Mouse (Mus musculus) lung, adult 18-20 months (tissue): ENCODE results near the gene Gm11116.
"Not testable (repeated sequence)": the region's sequence is repeated elsewhere in the genome, so short reads cannot be mapped to it uniquely, and the experiment has no call there.

Source experiments
- DNase-seq, 2 experiments: peaks; one replicate each; pipeline ENCODE4 v3.0.0; 2022; ENCODE audit warnings: mixed read lengths in 2 of 2

Gene Gm11116

GRCm38 (mm10) chr5:88111430-88111829 is at the start of gene Gm11116:
Gene Gm11116, minus strand, starts transcription at chr5:88111530.
- no peak for DNase-seq

- DNase-seq = no peak
These were observed 42.7 kb upstream of the Gm11116 start, which contains the start of gene Gm11115 for GRCm38 (mm10) chr5:88153999-88154398. Gene Gm11115, minus strand, starts transcription at chr5:88154099.

- not testable (repeated sequence) for DNase-seq
These were observed 25.1 kb downstream of the Gm11116 start, which contains the start of gene Smr2 for GRCm38 (mm10) chr5:88086256-88086655. Gene Smr2, plus strand, starts transcription at chr5:88086556.
